Mouse (Mus musculus) hindbrain, postnatal 0 days (tissue): ENCODE data around the gene C1rl. TPM values are rescaled to one million over a fixed set of nuclear protein-coding genes. Genes with fewer than 3 reads are reported as not detected.
"Not testable (repeated sequence)": the region's sequence is repeated elsewhere in the genome, so short reads cannot be mapped to it uniquely, and the experiment has no call there.

Experiments used
- ATAC-seq: fragments of 200-750 bp; cut with Nextera tagmentation; 2 replicates; pipeline ENCODE4 v1.8.0; 2017; ENCODE audit warnings: mild to moderate bottlenecking, moderate TSS enrichment, moderate library complexity
- DNase-seq: peaks from one replicate; pipeline ENCODE4 v3.0.0-alpha.2; 2015; ENCODE audit warnings: low spot score
- H3K27ac ChIP-seq: fragments of 300-500 bp; sonication (generic); 2 replicates; pipeline ENCODE4 v1.5.1; 2014; ENCODE audit warnings: mild to moderate bottlenecking
- H3K27me3 ChIP-seq: fragments of 300-500 bp; sonication (generic); 2 replicates; pipeline ENCODE4 v1.6.1; 2014; ENCODE audit warnings: low read length, mixed read lengths; ENCODE audit not compliant: insufficient read depth
- H3K36me3 ChIP-seq: fragments of 300-500 bp; sonication (generic); 2 replicates; pipeline ENCODE4 v1.6.1; 2014; ENCODE audit warnings: low read length, mixed read lengths; ENCODE audit not compliant: insufficient read depth
- H3K4me1 ChIP-seq: fragments of 300-500 bp; sonication (generic); 2 replicates; pipeline ENCODE4 v1.6.1; 2014; ENCODE audit warnings: antibody characterized with exemption, low read length, mixed read lengths; ENCODE audit not compliant: insufficient read depth
- H3K4me2 ChIP-seq: fragments of 300-500 bp; sonication (generic); 2 replicates; pipeline ENCODE4 v1.6.1; 2014; ENCODE audit warnings: low read depth, mild to moderate bottlenecking, low read length, moderate library complexity, mixed read lengths
- H3K4me3 ChIP-seq: fragments of 300-500 bp; sonication (generic); 2 replicates; pipeline ENCODE4 v1.5.1; 2014; ENCODE audit warnings: low read length
- H3K9ac ChIP-seq: fragments of 300-500 bp; sonication (generic); replicated peaks from 2 replicates; pipeline ENCODE4 v1.6.1; 2014; ENCODE audit warnings: mild to moderate bottlenecking, low read length, moderate library complexity, mixed read lengths
- H3K9me3 ChIP-seq: fragments of 300-500 bp; sonication (generic); 2 replicates; pipeline ENCODE4 v1.6.1; 2016; ENCODE audit warnings: low read length, mixed read lengths
- CTCF ChIP-seq: IDR thresholded peaks from 2 replicates; pipeline ENCODE4 v1.5.1; 2016; ENCODE audit warnings: antibody characterized with exemption, control low read depth, low read depth
- WGBS: fragments of 180-500 bp; shearing (Covaris S2); extraction: QIAGEN DNeasy Blood & Tissue Kit; methylation state at CpG from one replicate; pipeline ENCODE4 v1.1.7; 2014; 5-methylcytosine and 5-hydroxymethylcytosine counted together
- polyA plus RNA-seq: library from polyadenylated mRNA; unstranded; fragments of >200 nt; fragmentation: Nextera tagmentation; extraction: Ambion mirVana; gene quantifications from 2 replicates; pipeline ENCODE4 v1.2.1, GENCODE M21; 2015
- total RNA-seq: library from RNA; depleted of rRNA; stranded (reverse); fragments of >200 nt; gene quantifications from 2 replicates; pipeline ENCODE4 v1.2.3, GENCODE M21; 2014

The C1rl gene
- total and polyA plus RNA-seq, 2 experiments from 2014 or later: 0.31 to 0.41 TPM

GRCm38 (mm10) chr6:124527881-124528280, 35.0 kb downstream of the C1rl start:
- H3K27ac ChIP-seq: no peak overlapping the region
- H3K4me2 ChIP-seq: no peak overlapping the region
- H3K9ac ChIP-seq: no peak overlapping the region
- TF ChIP-seq CTCF: no peak
- H3K36me3 ChIP-seq: no peaks in the 10 kb centered on the region
- no peak for DNase-seq
- no peaks in the 10 kb centered on the region for H3K27me3 ChIP-seq
- ATAC-seq: no peak
- no peaks in the 10 kb centered on the region for H3K9me3 ChIP-seq
- H3K4me3 ChIP-seq: no peak overlapping the region
- 77% methylated on average over 3 of the region's 3 CpGs for WGBS
- H3K4me1 ChIP-seq: no peaks in the 10 kb centered on the region

GRCm38 (mm10) chr6:124531077-124531476, 38.2 kb downstream of the C1rl start:
- WGBS: 92% methylated on average over 8 of the region's 8 CpGs
- Histone ChIP-seq H3K4me2 (no peak overlapping the region), H3K9me3 (no peaks in the 10 kb centered on the region), H3K4me1 (no peaks in the 10 kb centered on the region), H3K9ac (no peak overlapping the region), H3K27me3 (no peaks in the 10 kb centered on the region), H3K36me3 (no peaks in the 10 kb centered on the region), H3K4me3 (no peak overlapping the region), H3K27ac (no peak overlapping the region)
- ATAC-seq: no peak
- DNase-seq: no peak
- no peak for TF ChIP-seq CTCF

GRCm38 (mm10) chr6:124536125-124536829, 43.4 kb downstream of the C1rl start:
- not testable (repeated sequence) for H3K27me3 ChIP-seq, H3K9me3 ChIP-seq, H3K4me1 ChIP-seq, H3K27ac ChIP-seq, H3K36me3 ChIP-seq, H3K9ac ChIP-seq, ATAC-seq, H3K4me3 ChIP-seq, DNase-seq, H3K4me2 ChIP-seq
- WGBS: 75% methylated on average over 8 of the region's 8 CpGs

DNA sequence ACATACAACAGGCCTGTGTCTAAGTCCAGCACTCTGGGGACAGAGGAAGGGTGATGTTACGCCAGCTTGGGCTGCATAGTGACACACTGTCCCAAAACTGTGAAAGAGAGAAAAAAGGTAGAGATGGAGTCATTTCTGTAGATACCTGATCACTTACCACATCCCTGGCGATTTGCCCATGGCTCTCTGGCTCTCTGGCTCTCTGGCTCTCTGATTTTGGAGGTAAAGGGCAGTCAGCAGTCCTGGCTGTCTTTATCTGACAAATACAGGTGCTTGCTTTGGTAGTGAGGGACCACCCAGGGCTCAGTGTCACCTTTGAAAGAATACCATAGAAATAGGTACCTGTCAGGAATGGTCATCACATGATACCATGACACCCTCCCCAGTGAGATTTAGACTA, 48.3 kb downstream of the C1rl start:
- not testable (repeated sequence) for H3K4me2 ChIP-seq, H3K4me1 ChIP-seq, ATAC-seq, DNase-seq, H3K27me3 ChIP-seq, H3K9me3 ChIP-seq, H3K4me3 ChIP-seq, H3K27ac ChIP-seq, H3K36me3 ChIP-seq, H3K9ac ChIP-seq
- WGBS: 91% methylated on average over 2 of the region's 2 CpGs

GRCm38 (mm10) chr6:124542284-124542683, 49.4 kb downstream of the C1rl start, which contains the start of gene C1s1:
TSS of gene C1s1 (minus strand) at chr6:124542359.
- not testable (repeated sequence) for H3K9me3 ChIP-seq, H3K4me1 ChIP-seq, H3K4me3 ChIP-seq, H3K27ac ChIP-seq, H3K36me3 ChIP-seq, H3K9ac ChIP-seq, H3K4me2 ChIP-seq, H3K27me3 ChIP-seq
- ATAC-seq (peak; percentile 59; the same call in 1 of the 2 replicates), DNase-seq (peak; percentile 54)
- 0% methylated on average over 1 of the region's 1 CpGs for WGBS
- peak; percentile 56 for TF ChIP-seq CTCF

GRCm38 (mm10) chr6:124544466-124544865, 51.6 kb downstream of the C1rl start:
- TF ChIP-seq CTCF: peak; percentile 38; the same call in 1 of the 2 replicates
- H3K9ac ChIP-seq: no peak overlapping the region
- H3K4me3 ChIP-seq: no peak overlapping the region
- no peaks in the 10 kb centered on the region for H3K4me1 ChIP-seq
- DNase-seq: peak; percentile 23
- ATAC-seq: no peak
- H3K9me3 ChIP-seq: 0 out of 2 replicates have a peak, but pooled peaks cover 1% of the 10 kb centered on the region
- H3K4me2 ChIP-seq: no peak overlapping the region
- WGBS: 85% methylated on average over 5 of the region's 6 CpGs
- no peak overlapping the region for H3K27ac ChIP-seq
- no peaks in the 10 kb centered on the region for H3K36me3 ChIP-seq
- no peaks in the 10 kb centered on the region for H3K27me3 ChIP-seq

GRCm38 (mm10) chr6:124545425-124545824, 52.5 kb downstream of the C1rl start:
- no peak overlapping the region for H3K4me2 ChIP-seq
- 0 out of 2 replicates have a peak, but pooled peaks cover 4% of the 10 kb centered on the region for H3K9me3 ChIP-seq
- 78% methylated on average over 2 of the region's 2 CpGs for WGBS
- no peak overlapping the region for H3K27ac ChIP-seq
- no peaks in the 10 kb centered on the region for H3K4me1 ChIP-seq
- no peak overlapping the region for H3K9ac ChIP-seq
- no peaks in the 10 kb centered on the region for H3K27me3 ChIP-seq
- H3K4me3 ChIP-seq: no peak overlapping the region
- no peaks in the 10 kb centered on the region for H3K36me3 ChIP-seq
- TF ChIP-seq CTCF: 0 out of 2 replicates have a peak, but pooled peaks have one; percentile 3
- no peak for DNase-seq
- ATAC-seq: no peak

GRCm38 (mm10) chr6:124547979-124548378, 55.1 kb downstream of the C1rl start:
- H3K9me3 ChIP-seq, DNase-seq, ATAC-seq, H3K36me3 ChIP-seq, H3K27ac ChIP-seq, H3K4me1 ChIP-seq, H3K4me2 ChIP-seq, H3K9ac ChIP-seq, H3K4me3 ChIP-seq, H3K27me3 ChIP-seq: not testable (repeated sequence)
- WGBS: 91% methylated on average over 2 of the region's 3 CpGs
